Mouse (Mus musculus) forebrain, embryonic 11.5 days (tissue): ENCODE measurements around the gene Nr5a2. TPM values are rescaled to one million over a fixed set of nuclear protein-coding genes. Genes with fewer than 3 reads are reported as not detected.
A peak's percentile ranks its signal among the peaks of the same experiment; 100 is the strongest.

Experiments used
- ATAC-seq: fragments of 200-750 bp; cut with Nextera tagmentation; replicated peaks from 2 replicates; pipeline ENCODE4 v1.8.0; 2017; ENCODE audit warnings: moderate TSS enrichment; ENCODE audit not compliant: low FRiP score
- DNase-seq: peaks from one replicate; pipeline ENCODE4 v3.0.0-alpha.2; 2017; ENCODE audit warnings: low spot score
- H3K27ac ChIP-seq: fragments of 300-500 bp; sonication (generic); 2 replicates; pipeline ENCODE4 v1.5.1; 2014; ENCODE audit warnings: low read depth, low read length
- H3K27me3 ChIP-seq: fragments of 300-500 bp; sonication (generic); 2 replicates; pipeline ENCODE4 v1.6.1; 2014; ENCODE audit warnings: mild to moderate bottlenecking, low read length, mixed read lengths; ENCODE audit not compliant: control insufficient read depth, insufficient read depth
- H3K36me3 ChIP-seq: fragments of 300-500 bp; sonication (generic); 2 replicates; pipeline ENCODE4 v1.6.1; 2014; ENCODE audit warnings: mild to moderate bottlenecking, low read length, moderate library complexity, mixed read lengths; ENCODE audit not compliant: control insufficient read depth, insufficient read depth
- H3K4me1 ChIP-seq: fragments of 300-500 bp; sonication (generic); replicated peaks from 2 replicates; pipeline ENCODE4 v1.6.1; 2014; ENCODE audit warnings: low read length, mixed read lengths; ENCODE audit not compliant: control insufficient read depth, insufficient read depth
- H3K4me2 ChIP-seq: fragments of 300-500 bp; sonication (generic); 2 replicates; pipeline ENCODE4 v1.6.1; 2014; ENCODE audit warnings: low read depth, mild to moderate bottlenecking, low read length, moderate library complexity, mixed read lengths; ENCODE audit not compliant: severe bottlenecking
- H3K4me3 ChIP-seq: fragments of 300-500 bp; sonication (generic); 2 replicates; pipeline ENCODE4 v1.5.1; 2014; ENCODE audit warnings: low read depth, low read length
- H3K9ac ChIP-seq: fragments of 300-500 bp; sonication (generic); 2 replicates; pipeline ENCODE4 v1.6.1; 2014; ENCODE audit warnings: low read length
- H3K9me3 ChIP-seq: fragments of 300-500 bp; sonication (generic); 2 replicates; pipeline ENCODE4 v1.6.1; 2016; ENCODE audit warnings: low read length, mixed read lengths; ENCODE audit not compliant: control insufficient read depth
- WGBS: fragments of 180-500 bp; shearing (Covaris S2); extraction: QIAGEN DNeasy Blood & Tissue Kit; methylation state at CpG from one replicate; pipeline ENCODE4 v1.1.7; 2014; 5-methylcytosine and 5-hydroxymethylcytosine counted together
- polyA plus RNA-seq: library from polyadenylated mRNA; unstranded; fragments of >200 nt; fragmentation: Nextera tagmentation; extraction: Ambion mirVana; gene quantifications from 2 replicates; pipeline ENCODE4 v1.2.1, GENCODE M21; 2014

The Nr5a2 gene
- polyA plus RNA-seq, 1 experiment from 2014 or later: 0.33 TPM

DNA sequence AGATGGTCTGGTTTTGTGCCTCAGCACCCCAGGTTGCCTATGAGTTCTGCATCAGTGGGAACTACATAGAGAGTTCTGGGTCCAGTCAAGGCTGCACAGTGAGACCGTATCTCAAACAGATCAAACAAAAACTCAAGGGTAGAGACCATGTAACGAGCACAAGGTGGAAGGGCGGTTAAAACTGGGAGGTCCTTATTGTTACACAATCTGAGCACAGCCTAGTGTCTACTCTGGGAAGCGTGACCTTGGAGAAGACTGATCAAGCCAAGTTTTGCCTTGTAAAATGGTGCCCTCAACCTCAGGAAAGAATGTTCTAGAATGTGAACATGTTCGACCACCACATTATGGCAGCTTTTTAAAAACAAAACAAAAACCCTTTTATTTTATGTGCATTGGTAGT, 12.8 kb upstream of the Nr5a2 start:
- Histone ChIP-seq H3K36me3 (no peaks in the 10 kb centered on the region), H3K27me3 (no peaks in the 10 kb centered on the region), H3K4me3 (no peak overlapping the region), H3K4me1 (no peaks in the 10 kb centered on the region), H3K9ac (no peak overlapping the region), H3K9me3 (no peaks in the 10 kb centered on the region), H3K4me2 (no peak overlapping the region), H3K27ac (no peak overlapping the region)
- no peak for DNase-seq
- 90% methylated on average over 5 of the region's 5 CpGs for WGBS
- ATAC-seq: no peak

DNA sequence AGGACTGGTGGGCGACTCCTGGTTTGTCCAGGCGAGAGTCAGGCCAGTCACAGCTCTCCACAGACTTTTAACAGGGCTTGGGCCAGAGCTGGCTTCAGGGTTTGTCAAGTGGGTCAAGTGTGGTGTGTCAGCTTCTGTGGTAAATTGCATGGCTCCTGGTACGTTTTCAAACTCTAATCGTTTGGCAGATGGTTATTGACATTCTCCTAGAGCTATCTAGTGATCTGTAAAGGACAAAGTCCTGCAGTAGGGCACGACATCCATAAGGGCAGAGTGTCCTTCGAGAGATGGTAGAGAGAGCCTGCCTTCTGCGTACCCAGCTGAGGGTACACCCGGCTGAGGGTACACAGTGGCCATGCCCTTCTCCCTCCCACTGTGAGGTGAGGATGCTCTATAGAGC, 10.7 kb upstream of the Nr5a2 start:
- no peak overlapping the region for H3K4me2 ChIP-seq
- H3K36me3 ChIP-seq: no peaks in the 10 kb centered on the region
- DNase-seq (no peak), ATAC-seq (no peak)
- 87% methylated on average over 8 of the region's 8 CpGs for WGBS
- H3K9ac ChIP-seq: no peak overlapping the region
- no peaks in the 10 kb centered on the region for H3K9me3 ChIP-seq
- H3K4me1 ChIP-seq: no peaks in the 10 kb centered on the region
- no peak overlapping the region for H3K27ac ChIP-seq
- no peaks in the 10 kb centered on the region for H3K27me3 ChIP-seq
- no peak overlapping the region for H3K4me3 ChIP-seq

DNA sequence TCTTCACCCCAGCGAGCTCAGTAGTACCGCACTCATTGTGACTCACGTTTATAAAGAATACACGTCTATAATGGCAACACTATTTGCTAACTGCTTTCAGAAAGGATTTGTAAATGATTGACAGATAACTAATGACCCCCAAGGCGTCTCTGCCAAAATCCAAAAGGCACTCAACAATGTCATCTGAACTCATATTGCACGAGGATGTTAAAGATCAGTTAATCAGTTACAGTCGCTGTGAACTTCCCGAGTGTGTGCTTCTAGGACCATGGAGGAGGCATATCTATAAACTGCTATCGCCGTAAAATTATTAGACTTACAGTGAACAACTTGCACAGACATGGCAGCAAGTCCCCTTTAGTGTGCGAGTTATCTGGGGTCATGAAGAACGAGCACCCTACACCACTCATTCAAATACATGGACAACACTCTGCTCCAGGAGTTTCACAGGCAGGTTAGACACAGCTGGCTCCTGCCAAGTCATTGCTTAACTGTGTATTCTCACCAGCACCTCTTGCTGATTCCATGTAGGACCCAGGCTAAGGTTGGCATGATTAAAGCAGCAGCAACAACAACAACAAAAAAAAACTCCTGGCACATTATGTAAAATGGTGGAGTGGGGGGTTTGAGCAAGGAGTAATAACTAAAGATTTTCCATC, 6.6 kb upstream of the Nr5a2 start:
- no peak overlapping the region for H3K4me2 ChIP-seq
- no peak overlapping the region for H3K27ac ChIP-seq
- no peak for ATAC-seq
- H3K4me3 ChIP-seq: no peak overlapping the region
- H3K27me3 ChIP-seq: no peaks in the 10 kb centered on the region
- no peak for DNase-seq
- H3K9ac ChIP-seq: no peak overlapping the region
- no peaks in the 10 kb centered on the region for H3K9me3 ChIP-seq
- H3K4me1 ChIP-seq: no peaks in the 10 kb centered on the region
- H3K36me3 ChIP-seq: no peaks in the 10 kb centered on the region
- 83% methylated on average over 12 of the region's 12 CpGs for WGBS

DNA sequence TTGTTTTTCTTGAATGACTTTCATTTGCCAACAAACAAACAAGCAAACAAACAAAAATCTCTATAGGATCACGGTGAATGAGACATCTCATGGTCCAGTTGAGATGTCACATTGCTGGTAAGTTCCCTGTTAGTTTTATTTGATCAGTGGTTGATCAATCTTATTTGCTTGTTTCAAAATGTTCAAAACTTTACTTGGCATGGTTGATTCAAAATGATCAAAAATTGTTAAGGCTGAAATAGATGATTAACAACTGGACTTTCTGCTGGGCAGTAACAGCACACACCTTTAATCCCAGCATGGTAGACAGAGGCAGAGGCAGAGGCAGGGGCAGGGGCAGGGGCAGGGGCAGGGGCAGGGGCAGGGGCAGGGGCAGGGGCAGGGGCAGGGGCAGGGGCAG, 757 bp downstream of the Nr5a2 start:
- Histone ChIP-seq H3K4me1 (0 out of 2 replicates have a peak, but pooled peaks cover 4% of the 10 kb centered on the region), H3K27me3 (peaks cover 35% of the 10 kb centered on the region), H3K27ac (no peak overlapping the region), H3K36me3 (no peaks in the 10 kb centered on the region), H3K9me3 (no peaks in the 10 kb centered on the region), H3K9ac (no peak overlapping the region), H3K4me2 (no peak overlapping the region), H3K4me3 (no peak overlapping the region)
- ATAC-seq (no peak), DNase-seq (no peak)
- WGBS: 68% methylated on average over 1 of the region's 1 CpGs

DNA sequence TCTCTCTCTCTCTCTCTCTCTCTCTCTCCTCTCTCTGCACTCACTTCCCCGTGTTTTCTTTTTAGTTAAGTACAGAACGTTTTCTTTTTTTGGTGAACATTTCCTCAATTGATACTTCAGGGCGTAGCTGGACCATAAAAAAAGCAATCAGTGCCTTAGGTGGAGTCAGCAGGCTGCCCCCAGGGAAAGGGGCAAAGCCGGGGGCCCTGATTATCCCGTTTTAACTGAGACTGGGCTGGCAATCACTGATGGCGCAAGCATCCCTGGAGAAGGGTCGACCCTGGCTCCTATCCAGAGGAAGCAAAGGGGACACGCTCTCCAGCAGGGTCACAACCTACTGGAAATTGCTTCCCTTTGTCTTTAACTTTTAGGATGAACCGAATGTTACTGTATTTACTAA, 1.6 kb downstream of the Nr5a2 start:
- Histone ChIP-seq H3K4me3 (no peak overlapping the region), H3K9ac (no peak overlapping the region), H3K27me3 (peaks cover 42% of the 10 kb centered on the region), H3K27ac (no peak overlapping the region), H3K36me3 (no peaks in the 10 kb centered on the region), H3K4me2 (no peak overlapping the region), H3K4me1 (peaks cover 4% of the 10 kb centered on the region; the same call in 1 of the 2 replicates), H3K9me3 (no peaks in the 10 kb centered on the region)
- WGBS: 3% methylated on average over 9 of the region's 9 CpGs
- no peak for DNase-seq
- ATAC-seq: no peak

DNA sequence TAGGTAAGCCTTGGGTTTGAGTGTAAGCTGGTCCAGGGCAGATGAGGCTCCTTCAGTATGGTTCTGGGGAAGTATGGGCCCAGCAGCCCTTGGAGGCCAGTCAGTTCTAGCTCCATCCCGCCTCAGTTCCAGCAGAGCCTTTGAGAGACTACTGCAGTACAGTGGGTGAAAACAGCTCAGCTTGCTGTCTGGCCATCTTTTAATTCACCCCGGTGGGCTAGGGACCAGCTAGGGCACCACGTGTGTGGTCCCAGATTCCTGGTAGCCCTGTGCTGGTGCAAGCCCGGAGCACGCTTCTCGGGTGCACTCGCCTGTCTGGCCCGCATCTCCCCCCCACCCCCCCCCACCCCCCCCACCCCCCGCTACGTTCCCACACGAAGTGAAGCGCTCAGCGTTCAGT, 2.1 kb downstream of the Nr5a2 start:
- Histone ChIP-seq H3K4me1 (peaks cover 4% of the 10 kb centered on the region; the same call in 1 of the 2 replicates), H3K36me3 (no peaks in the 10 kb centered on the region), H3K27ac (no peak overlapping the region), H3K9me3 (no peaks in the 10 kb centered on the region), H3K4me2 (no peak overlapping the region), H3K9ac (no peak overlapping the region), H3K4me3 (no peak overlapping the region), H3K27me3 (peaks cover 46% of the 10 kb centered on the region)
- DNase-seq (peak; percentile 66), ATAC-seq (peak; percentile 64)
- WGBS: 0% methylated on average over 8 of the region's 13 CpGs

DNA sequence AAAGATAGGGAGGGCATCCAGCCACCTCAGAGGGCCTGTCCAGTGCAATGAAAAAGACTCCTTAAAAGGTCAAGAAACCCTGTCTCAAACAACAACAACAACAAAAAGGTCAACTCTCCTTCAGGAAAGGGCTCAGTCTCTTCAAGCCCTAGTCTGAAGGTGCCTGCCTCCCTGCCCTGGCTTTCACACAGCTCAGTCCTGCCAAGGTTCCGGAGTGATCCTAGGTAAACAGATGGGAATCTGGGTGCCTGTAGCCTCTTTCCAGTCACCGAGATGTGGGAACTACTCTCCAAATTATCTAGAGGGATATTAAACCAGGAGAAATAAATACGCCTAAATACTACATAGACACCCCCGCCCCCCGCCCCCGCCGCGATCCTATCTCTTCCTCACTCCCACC, 2.6 kb downstream of the Nr5a2 start:
- Histone ChIP-seq H3K36me3 (no peaks in the 10 kb centered on the region), H3K9me3 (no peaks in the 10 kb centered on the region), H3K9ac (no peak overlapping the region), H3K27me3 (peaks cover 49% of the 10 kb centered on the region), H3K4me1 (peaks cover 7% of the 10 kb centered on the region; the same call in 1 of the 2 replicates), H3K4me3 (no peak overlapping the region), H3K27ac (no peak overlapping the region), H3K4me2 (no peak overlapping the region)
- DNase-seq (no peak), ATAC-seq (no peak)
- WGBS: 11% methylated on average over 8 of the region's 8 CpGs

DNA sequence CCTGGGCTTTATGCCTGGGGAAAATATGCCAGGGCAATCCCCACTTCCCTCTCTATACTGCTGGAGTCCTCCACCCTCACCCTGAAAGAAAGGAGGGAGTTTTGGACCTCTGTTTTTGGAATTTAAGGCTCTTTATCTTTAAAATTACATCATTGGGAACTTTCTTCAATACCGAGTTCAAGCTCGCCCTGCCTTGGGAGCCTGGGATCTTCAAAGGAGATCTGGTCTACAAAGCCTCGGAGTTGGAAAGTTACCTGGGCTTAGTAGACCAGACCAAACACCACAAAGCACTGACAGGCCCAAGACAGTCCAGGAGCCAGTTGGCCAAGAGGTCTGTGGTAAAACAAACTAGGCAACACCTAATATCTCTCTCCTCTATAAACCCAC, 6.1 kb downstream of the Nr5a2 start:
- WGBS: 8% methylated on average over 3 of the region's 3 CpGs
- Histone ChIP-seq H3K4me2 (no peak overlapping the region), H3K27me3 (peaks cover 81% of the 10 kb centered on the region), H3K27ac (no peak overlapping the region), H3K4me3 (no peak overlapping the region), H3K9ac (no peak overlapping the region), H3K9me3 (no peaks in the 10 kb centered on the region), H3K36me3 (no peaks in the 10 kb centered on the region), H3K4me1 (peaks cover 14% of the 10 kb centered on the region)
- DNase-seq (no peak), ATAC-seq (no peak)

DNA sequence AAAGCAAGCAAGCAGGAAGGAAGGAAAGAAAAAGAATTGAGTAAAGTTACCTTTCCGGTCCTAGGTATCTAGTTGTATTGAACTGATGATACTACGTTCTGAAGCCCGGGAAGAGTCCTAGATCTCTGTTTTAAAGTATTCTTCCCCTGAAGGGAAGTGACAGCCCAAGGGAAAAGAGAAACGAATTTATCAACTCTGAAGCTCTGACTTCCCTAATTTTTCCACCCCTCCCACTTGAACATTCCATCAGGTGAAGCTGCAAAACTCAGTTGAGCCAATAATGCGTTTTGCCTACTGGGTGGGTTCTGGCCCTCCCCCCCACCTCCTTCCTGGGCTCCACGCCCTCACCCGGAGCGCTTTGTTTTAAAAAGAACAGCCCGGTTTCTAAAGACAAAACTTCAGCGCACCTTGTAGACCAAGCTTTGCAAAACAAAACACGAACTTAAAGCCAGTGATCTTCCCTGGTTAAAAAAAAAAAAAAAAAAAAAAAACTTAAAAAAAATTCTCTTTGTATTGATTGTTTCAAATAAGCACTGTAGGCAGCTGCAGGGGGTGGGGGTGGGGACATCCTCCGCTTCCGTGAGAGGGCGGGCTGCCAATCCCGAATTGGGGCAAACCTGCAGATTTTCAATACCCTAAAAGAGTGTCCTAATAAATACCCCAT, 6.7 kb downstream of the Nr5a2 start:
- WGBS: 2% methylated on average over 15 of the region's 15 CpGs
- Histone ChIP-seq H3K9ac (no peak overlapping the region), H3K27me3 (peaks cover 83% of the 10 kb centered on the region), H3K4me2 (no peak overlapping the region), H3K36me3 (no peaks in the 10 kb centered on the region), H3K4me3 (no peak overlapping the region), H3K9me3 (no peaks in the 10 kb centered on the region), H3K4me1 (peaks cover 16% of the 10 kb centered on the region), H3K27ac (no peak overlapping the region)
- ATAC-seq (no peak), DNase-seq (no peak)
